Mouse (Mus musculus): Measurements from ENCODE around the gene Slc7a9. TPM values are rescaled to one million over a fixed set of nuclear protein-coding genes. Genes with fewer than 3 reads are reported as not detected.

Slc7a9 gene
- polyA plus RNA-seq (2012; rRNA removed), result 0.49 and 0.83 TPM in 2 replicates

GRCm38 (mm10) chr7:35447996-35448846 is at the start of gene Slc7a9:
TSS of gene Slc7a9 (plus strand) at chr7:35448796.

Other genes with a start within 250 kb of the Slc7a9 start
- 1.3 and 1.6 TPM in 2 replicates for gene Lrp3, start 233.3 kb upstream of the Slc7a9 start, polyA plus RNA-seq (2012; rRNA removed)
- 3.4 and 3.8 TPM in 2 replicates for gene Gpatch1, start 130.4 kb upstream of the Slc7a9 start, polyA plus RNA-seq (2012; rRNA removed)
- 7.4 and 8.9 TPM in 2 replicates for gene Rhpn2, start 114.6 kb upstream of the Slc7a9 start, polyA plus RNA-seq (2012; rRNA removed)
- 4.2 and 4.5 TPM in 2 replicates for gene Faap24, start 52.0 kb upstream of the Slc7a9 start, polyA plus RNA-seq (2012; rRNA removed)
- 7.7 and 7.8 TPM in 2 replicates for gene Cep89, start 51.8 kb upstream of the Slc7a9 start, polyA plus RNA-seq (2012; rRNA removed)
- 0.03 and 0.04 TPM in 2 replicates for gene Tdrd12, start 88.9 kb downstream of the Slc7a9 start, polyA plus RNA-seq (2012; rRNA removed)
- 32.2 and 35.0 TPM in 2 replicates for gene Nudt19, start 107.5 kb downstream of the Slc7a9 start, polyA plus RNA-seq (2012; rRNA removed)
- gene Rgs9bp, start 136.8 kb downstream of the Slc7a9 start, polyA plus RNA-seq (2012; rRNA removed), result 0.07 and 0.08 TPM in 2 replicates
- 18.7 and 19.7 TPM in 2 replicates for gene Ankrd27, start 137.4 kb downstream of the Slc7a9 start, polyA plus RNA-seq (2012; rRNA removed)
- 84.3 and 103 TPM in 2 replicates for gene Pdcd5, start 198.7 kb downstream of the Slc7a9 start, polyA plus RNA-seq (2012; rRNA removed)

All from liver, embryonic 18 days (tissue).